Mouse (Mus musculus) neural tube, embryonic 15.5 days (tissue): Measurements from ENCODE around the gene Prickle2. TPM values are rescaled to one million over a fixed set of nuclear protein-coding genes. Genes with fewer than 3 reads are reported as not detected.

Experiments
- ATAC-seq: fragments of 200-750 bp; cut with Nextera tagmentation; 2 replicates; pipeline ENCODE4 v1.8.0; 2017; ENCODE audit warnings: mild to moderate bottlenecking, moderate TSS enrichment, moderate library complexity; ENCODE audit not compliant: low FRiP score
- H3K27ac ChIP-seq: fragments of 300-500 bp; sonication (generic); replicated peaks from 2 replicates; pipeline ENCODE4 v1.5.1; 2015; ENCODE audit warnings: mild to moderate bottlenecking, inconsistent platforms
- H3K27me3 ChIP-seq: fragments of 300-500 bp; sonication (generic); replicated peaks from 2 replicates; pipeline ENCODE4 v1.6.1; 2015; ENCODE audit warnings: inconsistent platforms
- H3K36me3 ChIP-seq: fragments of 300-500 bp; sonication (generic); 2 replicates; pipeline ENCODE4 v1.6.1; 2015; ENCODE audit warnings: inconsistent platforms
- H3K4me1 ChIP-seq: fragments of 300-500 bp; sonication (generic); 2 replicates; pipeline ENCODE4 v1.6.1; 2015; ENCODE audit warnings: inconsistent platforms
- H3K4me2 ChIP-seq: fragments of 300-500 bp; sonication (generic); 2 replicates; pipeline ENCODE4 v1.6.1; 2015; ENCODE audit warnings: inconsistent platforms, mild to moderate bottlenecking, moderate library complexity
- H3K4me3 ChIP-seq: fragments of 300-500 bp; sonication (generic); replicated peaks from 2 replicates; pipeline ENCODE4 v1.5.1; 2015; ENCODE audit warnings: mild to moderate bottlenecking, inconsistent platforms
- H3K9ac ChIP-seq: fragments of 300-500 bp; sonication (generic); replicated peaks from 2 replicates; pipeline ENCODE4 v1.6.1; 2015; ENCODE audit warnings: mild to moderate bottlenecking, inconsistent platforms
- H3K9me3 ChIP-seq: fragments of 300-500 bp; sonication (generic); replicated peaks from 2 replicates; pipeline ENCODE4 v1.6.1; 2016; ENCODE audit warnings: inconsistent platforms
- WGBS: fragments of 180-500 bp; shearing (Covaris S2); methylation state at CpG from one replicate; pipeline ENCODE4 v1.1.7; 2015; ENCODE audit warnings: mixed read lengths; 5-methylcytosine and 5-hydroxymethylcytosine counted together
- polyA plus RNA-seq: library from polyadenylated mRNA; unstranded; fragments of >200 nt; fragmentation: Nextera tagmentation; extraction: Ambion mirVana; gene quantifications from 2 replicates; pipeline ENCODE4 v1.2.1, GENCODE M21; 2015

Prickle2 gene
- polyA plus RNA-seq, 1 experiment from 2014 or later, result 17.0 TPM

DNA sequence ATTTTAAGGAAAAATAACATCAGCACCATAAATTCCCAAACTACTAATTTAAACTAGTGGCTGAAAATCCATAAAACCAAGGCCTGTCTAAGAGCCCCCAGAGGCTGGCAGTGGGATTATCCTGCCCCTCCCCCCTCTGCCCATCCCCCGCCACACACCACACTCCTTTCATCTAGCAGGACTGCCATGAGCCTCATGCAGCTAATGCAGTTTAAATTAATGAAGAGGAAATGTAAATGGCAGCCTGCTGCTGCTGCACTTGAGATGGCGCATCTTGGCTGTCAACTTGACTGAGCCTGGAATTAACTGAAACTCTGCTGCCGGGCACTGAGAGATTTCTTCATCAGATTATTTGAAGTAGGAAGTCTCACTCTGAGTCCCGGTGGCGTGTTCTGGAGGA, 298.7 kb downstream of the Prickle2 start:
- Histone ChIP-seq H3K4me3 (no peak overlapping the region), H3K9me3 (no peaks in the 10 kb centered on the region), H3K36me3 (peaks cover 53% of the 10 kb centered on the region), H3K4me2 (no peak overlapping the region), H3K27me3 (no peaks in the 10 kb centered on the region), H3K4me1 (peaks cover 18% of the 10 kb centered on the region), H3K9ac (no peak overlapping the region), H3K27ac (peak overlapping the region; percentile 56)
- ATAC-seq, result peak; percentile 11; the same call in 1 of the 2 replicates
- WGBS, result 57% methylated on average over 5 of the region's 5 CpGs

DNA sequence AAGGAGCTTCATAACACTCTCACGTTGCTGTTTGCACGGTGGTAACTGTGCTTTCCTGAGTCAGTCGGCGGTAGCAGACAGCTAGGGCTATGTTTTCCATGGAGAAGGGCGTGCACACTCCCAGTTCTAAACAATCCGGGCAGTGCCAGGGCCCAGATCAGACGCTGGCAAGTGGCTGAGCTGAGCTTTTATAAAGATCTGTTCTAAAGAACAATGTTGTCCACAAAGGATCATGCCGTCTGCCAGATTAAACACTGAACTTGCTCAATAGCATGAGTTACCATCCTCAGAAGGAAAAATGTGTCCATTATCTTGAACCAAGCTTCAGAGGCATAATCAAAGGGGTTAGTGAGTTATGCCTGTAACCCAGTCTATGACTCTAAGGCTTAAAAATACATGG, 300.4 kb downstream of the Prickle2 start:
- no peak for ATAC-seq
- 67% methylated on average over 8 of the region's 8 CpGs for WGBS
- Histone ChIP-seq H3K36me3 (peaks cover 38% of the 10 kb centered on the region), H3K9ac (no peak overlapping the region), H3K9me3 (no peaks in the 10 kb centered on the region), H3K4me3 (no peak overlapping the region), H3K27ac (no peak overlapping the region), H3K4me2 (no peak overlapping the region), H3K4me1 (peaks cover 18% of the 10 kb centered on the region), H3K27me3 (no peaks in the 10 kb centered on the region)

DNA sequence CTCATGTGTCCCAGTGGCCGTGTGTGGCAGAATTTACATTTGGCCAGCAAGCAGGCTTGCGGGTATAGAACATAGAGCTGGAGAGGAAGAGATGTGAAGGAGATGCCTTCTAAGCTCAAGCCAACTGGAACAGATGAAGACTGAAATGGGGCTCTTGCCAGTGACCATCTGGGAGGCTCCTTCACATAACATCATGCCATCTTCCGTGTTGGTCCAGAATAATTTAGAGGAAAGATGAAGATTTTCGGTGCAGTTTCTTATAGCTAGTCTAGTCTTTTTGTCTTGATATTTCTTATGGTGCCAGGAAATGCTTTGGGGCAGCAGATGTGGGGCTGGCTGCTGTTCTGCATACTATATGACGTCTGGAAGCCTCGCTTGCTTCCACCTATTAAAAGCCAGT, 308.1 kb downstream of the Prickle2 start:
- Histone ChIP-seq H3K27ac (no peak overlapping the region), H3K36me3 (peaks cover 9% of the 10 kb centered on the region; the same call in 1 of the 2 replicates), H3K4me2 (no peak overlapping the region), H3K27me3 (no peaks in the 10 kb centered on the region), H3K4me3 (no peak overlapping the region), H3K4me1 (peaks cover 14% of the 10 kb centered on the region; the same call in 1 of the 2 replicates), H3K9me3 (no peaks in the 10 kb centered on the region), H3K9ac (no peak overlapping the region)
- WGBS, result 84% methylated on average over 6 of the region's 6 CpGs
- no peak for ATAC-seq

DNA sequence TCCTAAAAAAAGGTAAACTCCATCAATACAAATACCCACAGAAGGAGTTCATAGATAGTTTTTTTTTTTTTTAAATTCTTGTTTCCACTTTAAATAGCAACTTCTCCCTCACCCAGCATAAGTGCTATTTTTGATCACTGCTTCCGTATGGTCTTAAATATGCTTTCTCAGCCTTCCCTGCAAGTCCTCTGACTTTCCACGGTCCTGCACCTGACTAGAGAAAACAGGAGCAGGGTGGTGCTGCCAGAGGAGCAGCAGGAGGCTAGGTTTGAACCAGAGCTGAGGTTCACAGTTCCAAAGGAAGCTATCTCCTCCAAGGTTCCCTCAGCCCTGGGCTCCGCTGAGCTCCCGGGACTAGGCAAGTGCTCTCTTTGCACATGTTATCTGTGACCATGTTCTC, 310.4 kb downstream of the Prickle2 start:
- WGBS, result 86% methylated on average over 4 of the region's 4 CpGs
- Histone ChIP-seq H3K9me3 (no peaks in the 10 kb centered on the region), H3K4me2 (no peak overlapping the region), H3K36me3 (peaks cover 8% of the 10 kb centered on the region; the same call in 1 of the 2 replicates), H3K9ac (no peak overlapping the region), H3K27me3 (no peaks in the 10 kb centered on the region), H3K4me3 (no peak overlapping the region), H3K4me1 (peaks cover 14% of the 10 kb centered on the region; the same call in 1 of the 2 replicates), H3K27ac (no peak overlapping the region)
- ATAC-seq, result no peak

DNA sequence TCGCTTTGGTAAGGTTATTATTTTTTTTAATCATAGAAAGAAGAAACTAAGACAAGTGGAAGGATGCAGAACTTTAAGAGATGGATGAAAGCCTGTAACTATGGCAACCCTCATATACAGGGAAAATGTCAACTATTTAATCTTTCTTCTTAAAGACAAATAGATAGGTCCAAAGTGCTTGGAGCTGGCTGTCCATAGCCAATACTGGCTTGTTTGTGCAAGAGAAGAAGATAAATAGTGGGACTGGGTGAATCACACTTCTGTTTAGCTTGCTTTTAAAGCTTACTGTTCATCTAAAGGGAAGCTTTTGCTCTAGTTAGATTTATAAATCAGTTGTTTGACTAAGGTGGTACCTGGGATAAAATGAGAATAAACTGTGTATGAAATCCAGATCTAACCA, 310.8 kb downstream of the Prickle2 start:
- no peak for ATAC-seq
- peaks cover 14% of the 10 kb centered on the region; the same call in 1 of the 2 replicates for H3K4me1 ChIP-seq
- no peaks in the 10 kb centered on the region for H3K9me3 ChIP-seq
- no peak overlapping the region for H3K4me3 ChIP-seq
- H3K27ac ChIP-seq, result no peak overlapping the region
- peaks cover 8% of the 10 kb centered on the region; the same call in 1 of the 2 replicates for H3K36me3 ChIP-seq
- H3K27me3 ChIP-seq, result no peaks in the 10 kb centered on the region
- H3K9ac ChIP-seq, result no peak overlapping the region
- 82% methylated on average over 1 of the region's 1 CpGs for WGBS
- H3K4me2 ChIP-seq, result no peak overlapping the region

DNA sequence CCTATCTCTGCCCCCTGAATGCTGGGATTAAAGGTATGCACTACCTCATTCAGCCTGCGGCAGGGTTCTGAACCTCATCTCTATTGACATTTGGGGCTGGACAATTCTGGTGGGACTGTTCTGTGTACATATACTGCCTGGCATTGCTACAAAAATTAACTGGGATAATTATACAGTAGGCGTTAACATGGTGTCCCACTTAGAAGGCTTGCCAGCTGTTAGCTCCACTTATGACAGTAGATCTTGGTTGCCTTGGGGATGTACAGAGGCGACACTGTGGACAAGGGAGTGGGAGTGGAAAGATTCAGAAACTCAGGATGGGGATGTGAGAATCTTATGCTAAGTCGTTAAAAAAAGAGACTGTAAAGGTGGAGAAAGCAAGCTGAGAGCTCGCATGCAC, 311.3 kb downstream of the Prickle2 start:
- no peak overlapping the region for H3K27ac ChIP-seq
- ATAC-seq, result no peak
- H3K27me3 ChIP-seq, result no peaks in the 10 kb centered on the region
- H3K4me2 ChIP-seq, result no peak overlapping the region
- peaks cover 14% of the 10 kb centered on the region; the same call in 1 of the 2 replicates for H3K4me1 ChIP-seq
- H3K4me3 ChIP-seq, result no peak overlapping the region
- H3K9ac ChIP-seq, result no peak overlapping the region
- 76% methylated on average over 5 of the region's 5 CpGs for WGBS
- H3K9me3 ChIP-seq, result no peaks in the 10 kb centered on the region
- H3K36me3 ChIP-seq, result peaks cover 2% of the 10 kb centered on the region; the same call in 1 of the 2 replicates

DNA sequence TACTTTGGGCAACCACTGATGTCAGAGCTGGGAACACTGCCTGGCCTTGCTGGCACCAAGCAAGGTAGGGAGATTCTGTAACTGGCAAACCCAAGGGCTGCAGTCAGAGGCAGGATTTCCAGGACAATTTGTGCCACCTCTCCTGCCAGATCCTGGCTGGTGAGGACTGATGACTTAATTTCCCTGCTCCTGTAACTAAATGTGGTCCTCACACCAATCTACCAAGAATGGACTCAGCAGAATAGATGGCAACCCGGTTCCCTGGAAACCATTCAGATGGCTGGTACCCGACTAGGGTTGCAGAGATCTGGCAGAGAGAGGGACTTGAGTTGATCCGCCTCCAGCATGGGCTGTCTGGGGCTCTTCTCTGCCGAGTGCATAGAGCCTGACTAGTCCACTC, 315.6 kb downstream of the Prickle2 start:
- ATAC-seq, result no peak
- H3K36me3 ChIP-seq, result 0 out of 2 replicates have a peak, but pooled peaks cover 3% of the 10 kb centered on the region
- 86% methylated on average over 4 of the region's 4 CpGs for whole genome bisulfite sequencing

DNA sequence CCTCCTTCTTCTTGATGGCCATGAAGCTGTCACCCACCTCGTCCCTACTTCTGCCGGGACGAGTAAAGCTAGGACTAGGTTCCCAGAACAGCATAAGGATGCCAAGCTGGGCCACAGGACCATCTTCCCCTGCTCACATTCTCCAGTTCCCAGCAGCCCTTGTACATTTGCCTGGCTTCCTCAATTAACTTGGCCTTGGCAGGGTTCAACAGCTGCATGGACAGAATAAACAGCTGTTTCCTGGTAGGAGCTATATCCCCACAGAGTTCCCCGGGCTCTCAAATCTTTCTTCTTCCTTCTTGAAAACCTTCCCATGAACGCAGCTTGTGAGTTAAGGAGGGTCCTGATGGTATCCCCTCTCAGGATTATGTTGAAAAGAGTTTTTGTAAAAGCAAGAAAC, 317.3 kb downstream of the Prickle2 start:
- no peaks in the 10 kb centered on the region for H3K27me3 ChIP-seq
- no peak overlapping the region for H3K27ac ChIP-seq
- 0 out of 2 replicates have a peak, but pooled peaks cover 3% of the 10 kb centered on the region for H3K36me3 ChIP-seq
- WGBS, result 85% methylated on average over 5 of the region's 5 CpGs
- no peak for ATAC-seq
- H3K9me3 ChIP-seq, result no peaks in the 10 kb centered on the region
- no peaks in the 10 kb centered on the region for H3K4me1 ChIP-seq
- H3K9ac ChIP-seq, result no peak overlapping the region
- H3K4me3 ChIP-seq, result no peak overlapping the region
- H3K4me2 ChIP-seq, result no peak overlapping the region

More for the DNA sequence above, 315.6 kb downstream of the Prickle2 start:
- Histone ChIP-seq H3K4me2 (no peak overlapping the region), H3K9me3 (no peaks in the 10 kb centered on the region), H3K9ac (no peak overlapping the region), H3K27me3 (no peaks in the 10 kb centered on the region), H3K4me1 (no peaks in the 10 kb centered on the region), H3K27ac (no peak overlapping the region), H3K4me3 (no peak overlapping the region)

DNA sequence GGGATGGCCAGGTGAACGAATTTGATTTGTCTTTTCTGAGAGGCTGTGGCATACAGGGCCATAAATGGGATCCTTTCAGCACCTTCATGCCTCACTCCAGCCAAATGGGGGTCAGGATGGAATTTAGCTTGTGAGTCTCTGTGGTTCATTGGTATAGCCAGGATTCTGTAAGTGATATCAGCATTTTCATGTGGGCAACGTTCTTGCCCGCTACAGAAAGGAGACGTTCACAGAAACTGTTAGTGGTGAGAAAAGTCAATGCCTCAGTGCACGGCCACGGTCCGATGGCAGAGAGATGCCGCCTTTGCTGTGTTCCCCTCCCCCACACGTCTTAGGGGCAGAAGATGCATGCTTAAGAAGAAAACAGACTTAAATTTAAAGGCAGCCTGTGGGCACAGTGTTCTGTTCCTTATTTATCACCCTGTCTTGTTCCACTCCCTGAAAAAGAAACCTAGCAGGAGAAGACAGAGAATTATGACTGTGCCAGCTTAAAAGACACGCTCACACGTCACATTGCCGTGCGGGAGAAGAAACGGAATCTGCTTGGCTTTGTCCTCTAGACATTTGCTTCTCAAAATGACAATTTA, 322.7 kb downstream of the Prickle2 start:
- H3K4me3 ChIP-seq, result no peak overlapping the region
- H3K27me3 ChIP-seq, result no peaks in the 10 kb centered on the region
- H3K36me3 ChIP-seq, result peaks cover 12% of the 10 kb centered on the region; the same call in 1 of the 2 replicates
- H3K4me2 ChIP-seq, result peak overlapping the region; percentile 28; the same call in 1 of the 2 replicates
- H3K9ac ChIP-seq, result no peak overlapping the region
- 31% methylated on average over 14 of the region's 14 CpGs for WGBS
- no peaks in the 10 kb centered on the region for H3K9me3 ChIP-seq
- peaks cover 17% of the 10 kb centered on the region for H3K4me1 ChIP-seq
- ATAC-seq, result peak; percentile 41; the same call in 1 of the 2 replicates
- H3K27ac ChIP-seq, result peak overlapping the region; percentile 14

DNA sequence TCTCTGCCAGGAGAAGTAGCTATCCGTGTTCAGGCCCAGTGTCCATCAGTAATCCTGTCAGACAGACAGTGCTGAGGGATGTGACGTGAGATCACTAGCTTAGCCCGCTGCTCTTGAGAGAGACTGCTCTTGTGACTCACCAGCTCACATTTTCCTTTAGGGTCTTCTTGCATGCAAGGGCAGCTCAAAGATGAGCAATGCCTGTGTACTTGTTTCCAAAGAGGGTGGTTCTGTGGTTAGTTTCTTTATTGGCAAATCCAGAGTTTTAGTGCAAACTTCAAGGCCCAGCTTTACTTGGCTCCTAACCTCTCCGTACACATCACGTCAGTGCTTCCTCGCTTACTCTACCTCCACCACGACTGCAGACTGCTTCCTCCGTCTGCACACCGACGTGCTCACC, 324.9 kb downstream of the Prickle2 start:
- Histone ChIP-seq H3K27ac (no peak overlapping the region), H3K9me3 (no peaks in the 10 kb centered on the region)

DNA sequence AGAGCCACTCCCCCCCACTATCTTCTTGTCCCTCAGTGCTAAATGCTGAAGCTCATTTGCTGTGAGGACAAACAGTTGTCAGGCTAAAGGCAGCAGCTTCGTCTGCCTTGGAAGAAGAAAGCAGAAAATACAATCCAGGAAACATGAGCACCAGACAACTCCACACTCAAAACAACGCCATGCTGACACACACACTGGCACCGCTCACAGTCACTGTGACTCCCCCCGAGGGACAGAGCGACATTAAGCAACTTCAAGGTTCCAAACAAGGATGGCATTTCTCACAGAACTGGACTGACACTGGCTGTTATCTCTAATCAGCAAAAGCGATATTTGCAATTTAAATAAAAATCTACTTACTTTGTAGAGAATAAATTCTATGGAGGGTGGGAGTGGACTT, 331.1 kb downstream of the Prickle2 start:
- H3K4me3 ChIP-seq, result no peak overlapping the region
- H3K27me3 ChIP-seq, result no peaks in the 10 kb centered on the region
- no peak overlapping the region for H3K9ac ChIP-seq
- ATAC-seq, result no peak
- WGBS, result 85% methylated on average over 6 of the region's 6 CpGs
- peaks cover 30% of the 10 kb centered on the region for H3K36me3 ChIP-seq
- H3K27ac ChIP-seq, result no peak overlapping the region
- no peaks in the 10 kb centered on the region for H3K4me1 ChIP-seq
- H3K4me2 ChIP-seq, result no peak overlapping the region
- H3K9me3 ChIP-seq, result no peaks in the 10 kb centered on the region

More for the DNA sequence above, 324.9 kb downstream of the Prickle2 start:
- no peak overlapping the region for H3K4me3 ChIP-seq
- H3K36me3 ChIP-seq, result peaks cover 16% of the 10 kb centered on the region
- no peak overlapping the region for H3K9ac ChIP-seq
- H3K4me1 ChIP-seq, result peaks cover 17% of the 10 kb centered on the region
- 81% methylated on average over 10 of the region's 10 CpGs for WGBS
- no peak for ATAC-seq
- no peaks in the 10 kb centered on the region for H3K27me3 ChIP-seq
- no peak overlapping the region for H3K4me2 ChIP-seq

DNA sequence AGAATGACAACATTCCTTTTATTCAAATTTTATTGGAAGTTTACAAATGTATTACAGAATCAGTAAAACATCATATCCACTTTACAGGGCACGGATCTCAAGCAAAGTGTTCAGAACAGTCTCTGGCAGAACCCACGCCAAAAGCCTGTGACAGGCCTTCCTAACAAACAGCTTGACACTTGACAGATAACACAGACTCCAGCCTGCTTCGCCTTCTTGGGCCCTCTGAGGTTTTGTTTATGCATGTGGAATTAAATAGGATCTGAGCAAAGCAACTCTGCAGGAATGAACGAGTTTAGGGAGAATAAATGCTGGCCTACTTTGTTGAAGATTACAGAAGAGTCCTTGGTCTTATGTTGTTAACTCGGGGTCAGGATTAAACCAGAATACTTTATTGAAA, 335.1 kb downstream of the Prickle2 start:
- H3K27me3 ChIP-seq, result no peaks in the 10 kb centered on the region
- H3K27ac ChIP-seq, result no peak overlapping the region
- no peak overlapping the region for H3K9ac ChIP-seq
- no peaks in the 10 kb centered on the region for H3K4me1 ChIP-seq
- H3K9me3 ChIP-seq, result 0 out of 2 replicates have a peak, but pooled peaks cover 5% of the 10 kb centered on the region
- no peak for ATAC-seq
- H3K36me3 ChIP-seq, result peaks cover 13% of the 10 kb centered on the region
- no peak overlapping the region for H3K4me3 ChIP-seq
- 76% methylated on average over 5 of the region's 5 CpGs for WGBS
- no peak overlapping the region for H3K4me2 ChIP-seq
